Mouse (Mus musculus): ENCODE results near the gene Syt12. TPM values are rescaled to one million over a fixed set of nuclear protein-coding genes. Genes with fewer than 3 reads are reported as not detected.

Syt12 gene
- polyA plus RNA-seq, 1 experiment from 2014 or later = 4.1 TPM

GRCm38 (mm10) chr19:4452525-4452924, 24.7 kb downstream of the Syt12 start:
- H3K9ac ChIP-seq = no peak overlapping the region
- no peak for ATAC-seq (ENCODE audit: low FRiP score)
- H3K9me3 ChIP-seq (ENCODE audit: control insufficient read depth, low read length) = no peaks in the 10 kb centered on the region
- H3K27me3 ChIP-seq (ENCODE audit: control insufficient read depth, insufficient read depth, low read length) = no peaks in the 10 kb centered on the region
- H3K36me3 ChIP-seq (replicated peaks; ENCODE audit: control insufficient read depth, insufficient read depth) = no peaks in the 10 kb centered on the region
- H3K4me1 ChIP-seq (replicated peaks; ENCODE audit: control insufficient read depth, insufficient read depth, low read length) = 0 out of 2 replicates have a peak, but pooled peaks cover 3% of the 10 kb centered on the region
- no peak overlapping the region for H3K27ac ChIP-seq
- H3K4me2 ChIP-seq (replicated peaks) = no peak overlapping the region
- H3K4me3 ChIP-seq (replicated peaks; ENCODE audit: low read length) = no peak overlapping the region
- 35% methylated on average over 4 of the region's 4 CpGs for WGBS
- no peak for DNase-seq (ENCODE audit: low spot score)

- no peak overlapping the region for H3K4me3 ChIP-seq (replicated peaks; ENCODE audit: low read length)
- no peaks in the 10 kb centered on the region for H3K36me3 ChIP-seq (replicated peaks; ENCODE audit: control insufficient read depth, insufficient read depth)
- WGBS = 27% methylated on average over 5 of the region's 5 CpGs
- no peak overlapping the region for H3K27ac ChIP-seq
- no peak for DNase-seq (ENCODE audit: low spot score)
- no peak overlapping the region for H3K4me2 ChIP-seq (replicated peaks)
- H3K9me3 ChIP-seq (ENCODE audit: control insufficient read depth, low read length) = no peaks in the 10 kb centered on the region
- no peaks in the 10 kb centered on the region for H3K27me3 ChIP-seq (ENCODE audit: control insufficient read depth, insufficient read depth, low read length)
- H3K4me1 ChIP-seq (replicated peaks; ENCODE audit: control insufficient read depth, insufficient read depth, low read length) = 0 out of 2 replicates have a peak, but pooled peaks cover 3% of the 10 kb centered on the region
- no peak for ATAC-seq (ENCODE audit: low FRiP score)
- no peak overlapping the region for H3K9ac ChIP-seq
Measured at GRCm38 (mm10) chr19:4451965-4452364, 25.3 kb downstream of the Syt12 start.

- H3K4me1 ChIP-seq (replicated peaks; ENCODE audit: control insufficient read depth, insufficient read depth, low read length) = 0 out of 2 replicates have a peak, but pooled peaks cover 3% of the 10 kb centered on the region
- no peaks in the 10 kb centered on the region for H3K36me3 ChIP-seq (replicated peaks; ENCODE audit: control insufficient read depth, insufficient read depth)
- no peak overlapping the region for H3K9ac ChIP-seq
- H3K27me3 ChIP-seq (ENCODE audit: control insufficient read depth, insufficient read depth, low read length) = no peaks in the 10 kb centered on the region
- no peak overlapping the region for H3K4me3 ChIP-seq (replicated peaks; ENCODE audit: low read length)
- no peaks in the 10 kb centered on the region for H3K9me3 ChIP-seq (ENCODE audit: control insufficient read depth, low read length)
- no peak overlapping the region for H3K27ac ChIP-seq
- no peak for DNase-seq (ENCODE audit: low spot score)
- WGBS = 70% methylated on average over 8 of the region's 8 CpGs
- no peak overlapping the region for H3K4me2 ChIP-seq (replicated peaks)
- no peak for ATAC-seq (ENCODE audit: low FRiP score)
Measured at GRCm38 (mm10) chr19:4451098-4451497, 26.1 kb downstream of the Syt12 start.

- no peaks in the 10 kb centered on the region for H3K27me3 ChIP-seq (ENCODE audit: control insufficient read depth, insufficient read depth, low read length)
- DNase-seq (ENCODE audit: low spot score) (no peak), ATAC-seq (ENCODE audit: low FRiP score) (no peak)
- no peak overlapping the region for H3K4me2 ChIP-seq (replicated peaks)
- no peak overlapping the region for H3K4me3 ChIP-seq (replicated peaks; ENCODE audit: low read length)
- no peaks in the 10 kb centered on the region for H3K36me3 ChIP-seq (replicated peaks; ENCODE audit: control insufficient read depth, insufficient read depth)
- 59% methylated on average over 5 of the region's 5 CpGs for WGBS
- H3K9ac ChIP-seq = no peak overlapping the region
- no peaks in the 10 kb centered on the region for H3K9me3 ChIP-seq (ENCODE audit: control insufficient read depth, low read length)
- no peak overlapping the region for H3K27ac ChIP-seq
- 0 out of 2 replicates have a peak, but pooled peaks cover 3% of the 10 kb centered on the region for H3K4me1 ChIP-seq (replicated peaks; ENCODE audit: control insufficient read depth, insufficient read depth, low read length)
Measured at GRCm38 (mm10) chr19:4450666-4451065, 26.6 kb downstream of the Syt12 start.

- no peak overlapping the region for H3K27ac ChIP-seq
- no peaks in the 10 kb centered on the region for H3K9me3 ChIP-seq (ENCODE audit: control insufficient read depth, low read length)
- DNase-seq (ENCODE audit: low spot score) = no peak
- WGBS = 87% methylated on average over 9 of the region's 9 CpGs
- no peak overlapping the region for H3K9ac ChIP-seq
- H3K4me3 ChIP-seq (replicated peaks; ENCODE audit: low read length) = no peak overlapping the region
- H3K4me2 ChIP-seq (replicated peaks) = no peak overlapping the region
- 0 out of 2 replicates have a peak, but pooled peaks cover 3% of the 10 kb centered on the region for H3K4me1 ChIP-seq (replicated peaks; ENCODE audit: control insufficient read depth, insufficient read depth, low read length)
- ATAC-seq (ENCODE audit: low FRiP score) = no peak
- H3K27me3 ChIP-seq (ENCODE audit: control insufficient read depth, insufficient read depth, low read length) = no peaks in the 10 kb centered on the region
- no peaks in the 10 kb centered on the region for H3K36me3 ChIP-seq (replicated peaks; ENCODE audit: control insufficient read depth, insufficient read depth)
Measured at GRCm38 (mm10) chr19:4449230-4449629, 28.0 kb downstream of the Syt12 start.

- Histone ChIP-seq H3K36me3 (replicated peaks; ENCODE audit: control insufficient read depth, insufficient read depth) (no peaks in the 10 kb centered on the region), H3K4me3 (replicated peaks; ENCODE audit: low read length) (no peak overlapping the region), H3K4me2 (replicated peaks) (no peak overlapping the region), H3K27me3 (ENCODE audit: control insufficient read depth, insufficient read depth, low read length) (no peaks in the 10 kb centered on the region), H3K27ac (no peak overlapping the region), H3K9ac (no peak overlapping the region), H3K9me3 (ENCODE audit: control insufficient read depth, low read length) (no peaks in the 10 kb centered on the region), H3K4me1 (replicated peaks; ENCODE audit: control insufficient read depth, insufficient read depth, low read length) (0 out of 2 replicates have a peak, but pooled peaks cover 3% of the 10 kb centered on the region)
- WGBS = 87% methylated on average over 9 of the region's 9 CpGs
- ATAC-seq (ENCODE audit: low FRiP score) = no peak
- no peak for DNase-seq (ENCODE audit: low spot score)
Measured at GRCm38 (mm10) chr19:4447445-4447844, 29.8 kb downstream of the Syt12 start.

GRCm38 (mm10) chr19:4446661-4447420, 30.4 kb downstream of the Syt12 start:
- H3K9me3 ChIP-seq (ENCODE audit: control insufficient read depth, low read length) = no peaks in the 10 kb centered on the region

GRCm38 (mm10) chr19:4442408-4442807, 34.8 kb downstream of the Syt12 start:
- peaks cover 28% of the 10 kb centered on the region for H3K27me3 ChIP-seq (ENCODE audit: control insufficient read depth, insufficient read depth, low read length)
- ATAC-seq (ENCODE audit: low FRiP score) (no peak), DNase-seq (ENCODE audit: low spot score) (peak; percentile 83)
- H3K4me2 ChIP-seq (replicated peaks) = no peak overlapping the region
- H3K9ac ChIP-seq = no peak overlapping the region
- 0 out of 2 replicates have a peak, but pooled peaks cover 11% of the 10 kb centered on the region for H3K4me1 ChIP-seq (replicated peaks; ENCODE audit: control insufficient read depth, insufficient read depth, low read length)
- no peak overlapping the region for H3K27ac ChIP-seq
- no peak overlapping the region for H3K4me3 ChIP-seq (replicated peaks; ENCODE audit: low read length)
- WGBS = 6% methylated on average over 3 of the region's 3 CpGs
- no peaks in the 10 kb centered on the region for H3K9me3 ChIP-seq (ENCODE audit: control insufficient read depth, low read length)
- H3K36me3 ChIP-seq (replicated peaks; ENCODE audit: control insufficient read depth, insufficient read depth) = no peaks in the 10 kb centered on the region

More at GRCm38 (mm10) chr19:4446661-4447420, 30.4 kb downstream of the Syt12 start:
- 87% methylated on average over 8 of the region's 8 CpGs for WGBS
- Histone ChIP-seq H3K27me3 (ENCODE audit: control insufficient read depth, insufficient read depth, low read length) (no peaks in the 10 kb centered on the region), H3K9ac (no peak overlapping the region), H3K4me2 (replicated peaks) (no peak overlapping the region), H3K4me3 (replicated peaks; ENCODE audit: low read length) (no peak overlapping the region), H3K4me1 (replicated peaks; ENCODE audit: control insufficient read depth, insufficient read depth, low read length) (no peaks in the 10 kb centered on the region), H3K27ac (no peak overlapping the region), H3K36me3 (replicated peaks; ENCODE audit: control insufficient read depth, insufficient read depth) (no peaks in the 10 kb centered on the region)
- ATAC-seq (ENCODE audit: low FRiP score) (no peak), DNase-seq (ENCODE audit: low spot score) (no peak)

GRCm38 (mm10) chr19:4441621-4442161, 35.6 kb downstream of the Syt12 start:
- Histone ChIP-seq H3K4me2 (replicated peaks) (no peak overlapping the region), H3K9ac (no peak overlapping the region), H3K4me3 (replicated peaks; ENCODE audit: low read length) (no peak overlapping the region), H3K4me1 (replicated peaks; ENCODE audit: control insufficient read depth, insufficient read depth, low read length) (0 out of 2 replicates have a peak, but pooled peaks cover 11% of the 10 kb centered on the region), H3K27ac (no peak overlapping the region), H3K27me3 (ENCODE audit: control insufficient read depth, insufficient read depth, low read length) (peaks cover 28% of the 10 kb centered on the region), H3K9me3 (ENCODE audit: control insufficient read depth, low read length) (no peaks in the 10 kb centered on the region), H3K36me3 (replicated peaks; ENCODE audit: control insufficient read depth, insufficient read depth) (no peaks in the 10 kb centered on the region)
- ATAC-seq (ENCODE audit: low FRiP score) (no peak), DNase-seq (ENCODE audit: low spot score) (no peak)
- 28% methylated on average over 10 of the region's 10 CpGs for WGBS
